Mouse (Mus musculus) heart, postnatal 36 days (tissue): ENCODE measurements around the gene Fam155a. TPM values are rescaled to one million over a fixed set of nuclear protein-coding genes. Genes with fewer than 3 reads are reported as not detected.
"Not testable (repeated sequence)": the region's sequence is repeated elsewhere in the genome, so short reads cannot be mapped to it uniquely, and the experiment has no call there.

Experiments used
- DNase-seq, 2 experiments: peaks; one replicate each; pipeline ENCODE4 v3.0.0; 2021 to 2022
- intact Hi-C: fragments of 180-260 bp; cut with DNase I; formaldehyde crosslinking; loops from one replicate; pipeline ENCODE4 v1.15.1; 2025
- total RNA-seq, 2 experiments: library from RNA; stranded (reverse); gene quantifications; 2 replicates each; pipeline ENCODE4 v1.2.3; 2021

Fam155a gene
- total RNA-seq, 2 experiments from 2014 or later: not detected

DNA sequence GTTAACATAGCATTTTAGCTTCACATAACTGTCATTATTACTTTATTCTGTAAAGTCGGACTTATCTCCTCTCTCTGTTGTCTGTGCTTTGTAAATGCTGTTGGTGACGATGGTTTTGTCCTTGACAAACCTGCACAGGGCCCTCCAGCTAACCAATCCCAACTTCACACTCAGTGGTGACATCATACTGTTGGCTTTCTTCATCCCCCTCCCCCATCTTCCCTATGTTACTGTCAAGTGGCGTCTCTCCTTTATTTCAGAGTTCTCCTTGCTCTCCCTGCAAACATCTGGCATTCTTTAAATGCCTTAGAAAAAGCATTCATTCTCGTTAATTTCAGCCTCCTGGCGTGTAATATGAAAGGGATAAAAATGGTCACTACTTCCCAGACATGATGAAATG is 78.6 kb downstream of the Fam155a start:
- intact Hi-C loops: no loop called here
- DNase-seq: no peak

- intact Hi-C loops: not testable (repeated sequence)
These were observed 110.9 kb downstream of the Fam155a start for GRCm38 (mm10) chr8:9660014-9660413.

DNA sequence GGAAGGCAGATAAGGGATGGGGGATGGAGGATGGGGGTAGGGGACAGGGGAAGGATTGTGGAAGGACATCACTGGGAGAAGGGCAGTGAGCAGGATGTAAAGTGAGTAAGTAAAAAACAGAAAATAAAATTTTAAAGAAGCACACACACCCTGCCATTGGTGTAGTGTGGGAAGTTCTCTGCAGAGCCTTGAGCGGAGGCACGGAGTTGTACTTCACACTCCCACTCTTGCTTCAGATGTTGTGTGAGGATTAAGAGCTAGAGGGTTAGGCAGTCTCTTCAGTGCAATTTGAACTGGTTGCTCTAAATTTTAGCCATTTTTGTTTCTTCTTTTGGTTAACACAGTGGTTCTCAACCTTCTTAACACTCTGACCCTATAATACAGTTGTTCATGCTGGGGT is 114.1 kb downstream of the Fam155a start:
- intact Hi-C loops: no loop called here
- no peak for DNase-seq

More at GRCm38 (mm10) chr8:9660014-9660413, 110.9 kb downstream of the Fam155a start:
- DNase-seq: not testable (repeated sequence)

DNA sequence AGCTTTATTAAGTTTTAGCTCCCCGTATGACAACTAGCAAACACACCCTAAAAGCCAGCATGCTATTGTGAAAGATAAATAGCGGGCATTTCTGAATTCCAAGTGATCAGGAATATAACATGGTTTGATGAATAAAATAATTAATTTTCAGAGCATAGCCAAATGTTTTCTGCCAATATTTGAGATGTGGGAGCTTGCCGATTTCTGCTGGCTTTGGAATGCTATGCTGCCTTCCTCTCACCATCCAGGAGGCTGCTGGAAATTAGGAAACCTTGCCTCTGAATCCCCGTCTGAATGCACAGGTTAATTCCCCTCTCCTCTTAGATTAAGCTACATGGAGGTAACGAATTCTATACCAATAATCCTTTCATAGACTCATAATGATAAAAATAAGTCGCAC is 116.1 kb downstream of the Fam155a start:
- DNase-seq: no peak
- intact Hi-C loops: no loop called here

GRCm38 (mm10) chr8:9653643-9654042 is 117.3 kb downstream of the Fam155a start:
- no peak for DNase-seq
- intact Hi-C loops: no loop called here

- intact Hi-C loops: no loop called here
- DNase-seq: no peak
These were observed 132.8 kb downstream of the Fam155a start for GRCm38 (mm10) chr8:9638162-9638561.

DNA sequence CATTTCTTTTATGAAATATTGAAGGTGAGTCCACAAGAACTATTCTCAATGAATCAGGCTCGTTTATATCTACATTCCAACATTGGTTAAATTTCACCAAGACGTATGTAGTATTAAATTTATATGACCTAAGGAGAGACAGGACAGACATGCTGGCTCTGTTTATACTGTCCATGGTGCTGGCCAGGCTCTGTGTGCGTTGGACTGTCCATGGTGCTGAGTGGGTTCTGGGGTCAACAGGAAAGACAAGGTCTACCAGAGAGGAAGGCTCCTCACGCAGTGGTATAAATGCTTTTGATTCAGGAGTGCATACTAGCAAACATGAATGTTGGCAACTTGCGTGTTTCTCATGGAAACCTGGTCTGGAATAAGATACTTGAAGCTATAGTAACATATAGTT is 135.7 kb downstream of the Fam155a start:
- intact Hi-C loops: no loop called here
- peak in 1 of 2 experiments; percentile 4 for DNase-seq

DNA sequence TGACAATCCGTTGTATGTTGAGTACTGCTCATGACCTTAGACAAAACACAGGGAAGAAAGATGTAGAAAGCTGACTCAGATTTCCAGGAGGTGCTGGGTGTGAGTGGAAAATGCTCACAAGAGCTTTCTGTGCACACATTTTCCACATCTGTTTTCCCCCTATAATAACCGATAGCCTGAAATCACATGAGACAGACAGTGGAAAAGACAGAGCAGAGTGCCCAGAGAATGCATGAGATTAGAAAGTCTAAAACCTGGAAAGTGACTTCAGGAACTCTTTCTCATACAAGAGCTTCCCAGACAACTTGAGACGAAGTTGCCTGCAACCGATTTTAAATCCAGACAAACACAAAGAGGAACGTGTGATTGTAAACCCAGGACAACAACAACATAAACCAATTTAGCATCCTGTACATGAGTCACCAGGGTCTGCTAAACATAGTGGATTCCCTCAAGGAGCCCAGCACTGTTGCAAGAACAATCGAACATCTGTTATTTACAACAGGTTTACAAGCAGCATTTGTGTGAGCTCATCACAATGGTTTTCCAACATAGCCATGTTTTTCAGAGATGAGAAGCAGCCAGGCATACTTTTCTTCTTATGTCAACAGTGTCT is 163.8 kb downstream of the Fam155a start:
- DNase-seq: no peak
- intact Hi-C loops: no loop called here

DNA sequence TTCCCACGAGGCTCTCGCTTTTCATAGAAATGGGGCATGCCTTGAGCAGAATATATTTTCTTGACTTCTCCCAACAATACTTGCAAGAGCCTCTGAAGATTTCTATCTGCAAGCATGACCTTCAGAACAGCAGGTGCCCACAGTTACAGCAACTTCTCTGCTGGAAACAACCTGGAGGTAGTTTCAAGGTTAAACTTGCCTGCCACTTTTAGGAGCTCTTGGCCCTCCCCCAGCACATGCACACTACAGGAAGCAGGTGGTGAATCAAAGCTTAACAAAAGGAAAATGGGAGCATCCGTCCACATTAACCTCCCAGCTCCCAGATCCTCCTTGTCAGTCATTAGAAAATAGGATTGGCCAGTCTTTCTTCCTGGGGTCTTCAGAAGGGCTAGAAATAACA is 175.0 kb downstream of the Fam155a start:
- intact Hi-C loops: no loop called here
- no peak for DNase-seq

DNA sequence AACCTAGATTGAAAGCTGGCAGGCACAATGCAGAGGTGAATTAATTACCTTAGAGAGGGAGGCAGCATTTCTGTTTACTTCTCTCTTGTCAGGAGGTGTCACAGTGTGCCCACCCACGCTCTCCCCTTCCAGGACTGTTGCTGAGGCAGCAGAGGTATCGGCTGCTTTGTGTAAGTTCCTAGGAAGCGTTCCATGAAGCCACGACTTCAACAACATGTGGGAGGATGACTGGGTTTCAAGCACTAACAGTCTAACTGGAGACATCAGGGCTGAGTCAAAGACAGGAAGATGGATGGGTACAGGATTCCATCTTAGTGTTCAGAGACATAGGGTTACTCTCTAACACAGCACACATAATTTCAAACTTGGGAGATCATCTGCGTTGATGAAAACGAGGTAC is 189.1 kb downstream of the Fam155a start:
- intact Hi-C loops: loop anchor here (5.0 kb wide), 1 partner anchor 350 kb away; no protein-coding TSS in a partner anchor
- no peak for DNase-seq

GRCm38 (mm10) chr8:9580192-9580591 is 190.8 kb downstream of the Fam155a start:
- DNase-seq: no peak
- intact Hi-C loops: loop anchor here (5.0 kb wide), 1 partner anchor 348 kb away; no protein-coding TSS in a partner anchor

DNA sequence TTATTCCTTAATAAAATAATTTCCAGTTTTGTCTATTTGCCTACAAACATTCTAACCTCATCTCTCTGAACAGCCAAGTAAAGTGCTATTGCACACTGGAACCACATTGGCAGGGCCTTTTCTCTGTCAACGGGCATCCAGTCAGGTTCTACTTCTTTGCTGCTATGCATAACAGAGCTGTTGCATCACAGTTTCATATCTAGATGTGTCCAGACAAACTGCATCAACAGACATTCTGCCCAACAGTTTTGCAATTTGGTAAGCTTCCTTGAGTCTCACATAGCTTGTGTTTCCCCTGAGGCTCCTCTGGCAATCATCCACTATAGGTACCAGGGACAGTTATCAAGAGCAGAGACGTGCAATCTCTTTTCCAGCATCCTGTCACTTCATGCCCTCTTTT is 199.0 kb downstream of the Fam155a start:
- intact Hi-C loops: no loop called here
- no peak for DNase-seq

DNA sequence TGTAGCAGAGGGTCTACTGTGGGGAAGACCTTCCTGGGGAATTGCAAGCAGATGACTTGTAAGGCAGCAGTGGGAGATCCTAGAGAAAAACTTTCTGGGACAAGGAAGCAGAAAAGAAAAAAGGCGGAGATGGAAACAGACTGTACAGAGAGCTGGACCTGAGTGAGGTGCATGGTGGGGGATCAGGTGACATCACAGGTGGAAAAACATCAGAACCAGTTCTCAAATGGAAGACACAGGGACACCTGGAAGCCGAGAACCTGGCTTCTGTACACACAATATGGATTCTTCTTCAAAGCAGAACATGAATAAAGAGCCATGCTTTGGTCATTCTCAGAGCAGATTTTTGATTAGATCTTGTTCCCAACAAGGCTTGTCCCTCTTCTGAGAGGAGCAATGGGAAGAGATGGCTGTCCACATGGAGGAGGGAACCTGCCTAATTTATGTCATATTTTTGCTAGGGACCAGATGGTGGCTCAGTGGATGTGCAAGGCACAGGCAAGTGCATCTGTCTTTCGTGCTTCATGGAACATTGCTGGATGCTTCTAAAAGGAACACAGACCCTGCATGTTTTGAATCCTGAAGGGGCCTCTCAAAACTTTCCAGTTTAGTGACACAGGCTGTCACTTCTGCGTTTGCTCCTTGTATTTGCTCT is 201.3 kb downstream of the Fam155a start:
- intact Hi-C loops: no loop called here
- DNase-seq: no peak

DNA sequence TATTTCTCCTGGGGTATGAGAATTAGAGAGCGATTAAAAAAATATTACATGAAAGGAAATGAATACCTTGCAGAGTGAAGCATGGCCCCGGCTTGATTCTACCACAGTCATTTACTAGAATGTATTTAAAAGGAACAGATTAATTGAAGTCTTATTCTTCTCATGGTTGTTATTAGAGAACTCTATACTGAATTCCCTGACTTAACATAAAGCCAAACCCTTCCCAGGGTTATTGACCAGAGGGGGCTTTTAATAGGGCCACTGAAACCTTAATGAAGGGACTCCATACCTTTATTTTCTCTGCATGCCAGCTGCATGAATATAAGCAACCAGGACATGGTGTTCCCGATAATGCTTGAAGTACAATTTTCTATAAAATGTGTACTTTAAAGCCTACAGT is 221.8 kb downstream of the Fam155a start:
- intact Hi-C loops: no loop called here

DNA sequence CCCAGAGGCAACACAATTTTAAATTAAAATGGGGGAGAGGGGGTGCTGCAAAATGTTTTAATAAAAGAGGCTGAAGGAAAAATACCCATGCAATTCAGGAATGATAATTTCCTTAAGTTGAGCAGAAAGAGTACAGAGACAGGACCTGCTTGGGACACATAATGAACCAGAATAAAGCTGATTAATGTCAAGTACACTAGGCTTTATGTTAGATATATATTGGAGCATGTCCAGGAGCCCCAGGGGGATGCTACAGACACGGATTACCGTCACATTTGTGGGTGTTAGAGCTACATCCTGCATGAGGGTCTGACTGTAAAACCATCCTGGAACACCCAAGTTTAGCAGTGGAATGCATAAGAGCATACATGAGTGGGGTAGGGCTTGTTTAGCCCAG is 223.4 kb downstream of the Fam155a start:
- intact Hi-C loops: no loop called here

More for the DNA sequence above, 221.8 kb downstream of the Fam155a start:
- no peak for DNase-seq

DNA sequence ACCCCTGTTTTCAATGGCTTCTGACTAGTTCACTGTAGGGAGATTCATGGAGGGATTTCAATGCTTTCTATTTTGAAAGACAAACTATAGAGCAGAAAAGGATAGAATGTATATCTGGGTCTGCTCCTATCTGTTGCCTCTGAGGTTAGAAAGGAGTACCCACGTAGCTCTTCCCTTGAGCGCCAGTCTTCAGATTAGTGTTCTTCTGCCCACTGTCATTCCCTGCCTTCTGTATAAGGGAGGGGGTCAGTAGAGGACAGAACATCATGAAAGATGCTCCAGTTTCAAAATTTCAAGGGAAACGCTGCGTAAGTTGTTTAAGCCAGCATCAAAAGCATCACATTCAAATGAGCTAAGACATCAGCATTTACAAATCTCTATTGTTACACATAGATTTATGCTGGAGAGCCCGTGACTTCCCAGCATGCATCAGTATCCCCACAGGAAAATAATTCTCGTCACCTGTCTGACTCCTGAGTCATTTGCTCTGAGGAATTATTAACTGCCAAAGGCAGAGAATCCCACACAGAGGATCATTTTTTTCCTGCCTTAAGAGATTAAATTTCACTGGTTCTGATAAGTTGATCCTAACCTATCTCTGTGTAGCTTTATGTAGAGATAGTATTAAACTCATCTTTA is 223.9 kb downstream of the Fam155a start:
- intact Hi-C loops: no loop called here

More for the DNA sequence above, 223.4 kb downstream of the Fam155a start:
- DNase-seq: no peak

DNA sequence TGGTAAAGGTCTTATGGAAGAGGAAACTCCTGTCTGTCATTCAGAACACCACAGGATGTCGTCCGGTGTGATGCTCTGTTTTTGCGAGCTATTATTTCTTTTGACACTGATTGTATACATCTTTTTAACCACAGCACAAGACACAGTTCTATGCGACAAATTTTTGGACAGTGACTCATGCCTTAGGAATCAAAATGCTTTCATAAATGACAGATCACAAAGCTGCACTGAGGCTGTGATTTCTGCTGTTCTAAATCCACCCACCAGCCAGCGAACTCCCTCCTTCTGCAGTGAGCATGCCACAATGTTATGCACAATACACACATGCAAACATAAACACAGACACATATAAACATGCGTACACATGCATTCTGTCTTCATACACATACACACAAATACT is 224.5 kb downstream of the Fam155a start:
- intact Hi-C loops: no loop called here
- no peak for DNase-seq

More for the DNA sequence above, 223.9 kb downstream of the Fam155a start:
- DNase-seq: no peak

DNA sequence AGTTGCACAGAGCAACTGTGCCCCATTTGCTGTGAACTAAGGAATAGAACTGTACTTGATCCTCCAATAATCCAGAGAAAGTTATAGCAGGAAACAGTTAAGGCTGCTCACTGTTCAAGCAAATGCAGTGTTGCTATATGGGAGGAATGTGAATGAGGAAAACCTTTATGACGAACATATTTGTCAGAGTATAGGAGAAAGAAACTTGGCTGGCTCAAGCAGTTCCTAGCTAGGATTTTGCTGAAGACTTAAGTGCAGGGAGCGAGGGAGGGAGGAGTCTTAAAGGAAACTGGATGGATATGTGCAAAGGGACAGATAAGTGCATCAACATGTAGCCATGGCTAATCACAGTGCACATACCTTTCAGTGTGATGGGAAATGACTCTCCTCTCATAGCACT is 225.3 kb downstream of the Fam155a start:
- intact Hi-C loops: no loop called here
- no peak for DNase-seq

DNA sequence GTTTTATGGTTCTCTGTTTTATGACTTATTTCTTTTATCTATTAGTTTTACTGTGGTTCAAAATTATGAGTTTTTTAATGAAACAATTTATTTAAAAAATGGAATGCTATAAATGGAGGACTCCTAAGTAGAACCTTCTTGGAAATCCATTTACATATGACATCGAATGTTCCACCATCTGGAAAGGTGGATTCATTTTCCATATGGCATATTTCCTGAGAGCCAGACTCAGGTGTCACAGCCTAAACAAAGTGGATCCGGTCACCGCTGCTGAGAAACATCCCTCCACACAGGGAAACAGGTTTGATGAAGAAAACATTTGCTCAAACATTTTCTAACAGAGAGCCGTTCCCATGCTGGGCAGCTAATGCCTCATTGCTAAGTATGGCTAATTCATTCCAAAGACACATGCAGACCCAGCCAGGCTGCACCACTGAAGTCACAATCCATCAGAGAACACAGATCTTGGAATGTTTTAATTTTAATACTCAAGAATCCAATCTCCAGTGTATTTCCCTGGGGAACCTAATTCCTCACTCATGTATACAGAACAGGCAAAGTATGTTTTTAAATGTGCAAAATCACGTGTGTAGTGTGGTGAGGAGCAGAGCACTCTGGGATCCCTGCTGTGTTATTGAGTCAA is 235.1 kb downstream of the Fam155a start:
- intact Hi-C loops: no loop called here

GRCm38 (mm10) chr8:9526515-9526914 is 244.4 kb downstream of the Fam155a start:
- intact Hi-C loops: no loop called here
- DNase-seq: no peak

More for the DNA sequence above, 235.1 kb downstream of the Fam155a start:
- DNase-seq: no peak

DNA sequence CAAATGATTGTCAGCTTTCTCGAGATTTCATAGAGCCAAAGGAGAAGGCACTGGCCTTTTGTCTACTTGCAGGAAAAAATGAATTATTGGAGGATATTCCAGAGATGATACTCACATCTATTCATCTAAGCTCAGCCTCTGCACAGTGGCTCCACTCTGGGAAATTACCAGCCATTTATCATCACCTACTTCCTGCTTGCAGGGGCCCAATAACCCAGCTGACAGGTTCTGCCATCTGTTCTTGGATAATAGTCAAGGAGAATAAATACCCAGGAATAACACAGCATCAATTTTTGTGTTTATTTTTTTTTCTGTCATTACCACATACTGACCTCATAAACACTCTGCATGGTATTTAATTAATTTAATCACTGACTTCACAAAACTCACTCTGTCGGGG is 249.4 kb downstream of the Fam155a start:
- intact Hi-C loops: no loop called here
- DNase-seq: no peak
